Mouse (Mus musculus) heart, postnatal 0 days (tissue): ENCODE data around the gene Tmed6. TPM values are rescaled to one million over a fixed set of nuclear protein-coding genes. Genes with fewer than 3 reads are reported as not detected.

ENCODE experiments used
- ATAC-seq: fragments of 200-750 bp; cut with Nextera tagmentation; 2 replicates; pipeline ENCODE4 v1.8.0; 2017; ENCODE audit warnings: low read depth, moderate number of reproducible peaks, moderate library complexity; ENCODE audit not compliant: insufficient read depth
- DNase-seq: peaks from one replicate; pipeline ENCODE4 v3.0.0-alpha.2; 2016; ENCODE audit warnings: low spot score
- H3K27ac ChIP-seq: fragments of 300-500 bp; sonication (generic); 2 replicates; pipeline ENCODE4 v1.5.1; 2014; ENCODE audit warnings: low read depth, mild to moderate bottlenecking
- H3K27me3 ChIP-seq: fragments of 300-500 bp; sonication (generic); 2 replicates; pipeline ENCODE4 v1.6.1; 2014; ENCODE audit warnings: low read length, mixed read lengths; ENCODE audit not compliant: control insufficient read depth, insufficient read depth
- H3K36me3 ChIP-seq: fragments of 300-500 bp; sonication (generic); replicated peaks from 2 replicates; pipeline ENCODE4 v1.6.1; 2014; ENCODE audit warnings: low read length, mixed read lengths; ENCODE audit not compliant: control insufficient read depth, insufficient read depth
- H3K4me1 ChIP-seq: fragments of 300-500 bp; sonication (generic); 2 replicates; pipeline ENCODE4 v1.6.1; 2014; ENCODE audit warnings: antibody characterized with exemption; ENCODE audit not compliant: control insufficient read depth, insufficient read depth
- H3K4me2 ChIP-seq: fragments of 300-500 bp; sonication (generic); 2 replicates; pipeline ENCODE4 v1.6.1; 2014; ENCODE audit warnings: low read depth, mild to moderate bottlenecking, low read length, moderate library complexity
- H3K4me3 ChIP-seq: fragments of 300-500 bp; sonication (generic); 2 replicates; pipeline ENCODE4 v1.5.1; 2014; ENCODE audit warnings: low read depth, low read length
- H3K9ac ChIP-seq: fragments of 300-500 bp; sonication (generic); replicated peaks from 2 replicates; pipeline ENCODE4 v1.6.1; 2014; ENCODE audit warnings: low read depth, low read length, mixed read lengths
- H3K9me3 ChIP-seq: fragments of 300-500 bp; sonication (generic); replicated peaks from 2 replicates; pipeline ENCODE4 v1.6.1; 2016; ENCODE audit warnings: low read length; ENCODE audit not compliant: control insufficient read depth
- CTCF ChIP-seq: IDR thresholded peaks from 2 replicates; pipeline ENCODE4 v1.5.1; 2016; ENCODE audit warnings: antibody characterized with exemption, control low read depth, low read depth
- EP300 ChIP-seq: IDR thresholded peaks from 2 replicates; pipeline ENCODE4 v1.6.1; 2016; ENCODE audit warnings: antibody characterized with exemption, low read depth
- WGBS: fragments of 180-500 bp; shearing (Covaris S2); extraction: QIAGEN DNeasy Blood & Tissue Kit; methylation state at CpG from one replicate; pipeline ENCODE4 v1.1.7; 2014; 5-methylcytosine and 5-hydroxymethylcytosine counted together
- polyA plus RNA-seq: library from polyadenylated mRNA; unstranded; fragments of >200 nt; fragmentation: Nextera tagmentation; extraction: Ambion mirVana; gene quantifications from 2 replicates; pipeline ENCODE4 v1.2.1, GENCODE M21; 2015
- total RNA-seq: library from RNA; depleted of rRNA; stranded (reverse); fragments of >200 nt; gene quantifications from 2 replicates; pipeline ENCODE4 v1.2.3, GENCODE M21; 2014; ENCODE audit warnings: low replicate concordance

The Tmed6 gene
- total and polyA plus RNA-seq, 2 experiments from 2014 or later: not detected

- no peaks in the 10 kb centered on the region for H3K9me3 ChIP-seq
- no peak overlapping the region for H3K9ac ChIP-seq
- TF ChIP-seq CTCF: no peak
- no peak for TF ChIP-seq EP300
- no peak overlapping the region for H3K4me3 ChIP-seq
- peaks cover 59% of the 10 kb centered on the region for H3K36me3 ChIP-seq
- DNase-seq: no peak
- H3K4me2 ChIP-seq: no peak overlapping the region
- H3K4me1 ChIP-seq: no peaks in the 10 kb centered on the region
- 98% methylated on average over 5 of the region's 5 CpGs for WGBS
- no peaks in the 10 kb centered on the region for H3K27me3 ChIP-seq
- ATAC-seq: no peak
- no peak overlapping the region for H3K27ac ChIP-seq
These were observed 20.6 kb upstream of the Tmed6 start for GRCm38 (mm10) chr8:107086018-107086417.

- no peak overlapping the region for H3K27ac ChIP-seq
- no peak overlapping the region for H3K9ac ChIP-seq
- no peaks in the 10 kb centered on the region for H3K4me1 ChIP-seq
- no peaks in the 10 kb centered on the region for H3K9me3 ChIP-seq
- ATAC-seq (no peak), DNase-seq (no peak)
- H3K4me2 ChIP-seq: no peak overlapping the region
- no peak overlapping the region for H3K4me3 ChIP-seq
- H3K27me3 ChIP-seq: no peaks in the 10 kb centered on the region
- WGBS: 96% methylated on average over 17 of the region's 17 CpGs
- peaks cover 59% of the 10 kb centered on the region for H3K36me3 ChIP-seq
- TF ChIP-seq CTCF (no peak), EP300 (no peak)
These were observed 19.9 kb upstream of the Tmed6 start for GRCm38 (mm10) chr8:107085358-107085757.

- H3K9me3 ChIP-seq: no peaks in the 10 kb centered on the region
- DNase-seq (no peak), ATAC-seq (no peak)
- no peak overlapping the region for H3K27ac ChIP-seq
- WGBS: 79% methylated on average over 7 of the region's 7 CpGs
- no peak overlapping the region for H3K9ac ChIP-seq
- TF ChIP-seq EP300 (no peak), CTCF (no peak)
- H3K4me2 ChIP-seq: no peak overlapping the region
- no peaks in the 10 kb centered on the region for H3K4me1 ChIP-seq
- H3K4me3 ChIP-seq: no peak overlapping the region
- no peaks in the 10 kb centered on the region for H3K27me3 ChIP-seq
- H3K36me3 ChIP-seq: peaks cover 82% of the 10 kb centered on the region
These were observed 10.9 kb upstream of the Tmed6 start for GRCm38 (mm10) chr8:107076239-107076888.

GRCm38 (mm10) chr8:107074128-107074527, 8.7 kb upstream of the Tmed6 start:
- TF ChIP-seq CTCF (no peak), EP300 (no peak)
- H3K27ac ChIP-seq: no peak overlapping the region
- no peaks in the 10 kb centered on the region for H3K4me1 ChIP-seq
- H3K36me3 ChIP-seq: peaks cover 76% of the 10 kb centered on the region
- no peak overlapping the region for H3K9ac ChIP-seq
- no peaks in the 10 kb centered on the region for H3K27me3 ChIP-seq
- ATAC-seq: no peak
- no peaks in the 10 kb centered on the region for H3K9me3 ChIP-seq
- no peak overlapping the region for H3K4me2 ChIP-seq
- no peak overlapping the region for H3K4me3 ChIP-seq
- 94% methylated on average over 1 of the region's 1 CpGs for WGBS
- DNase-seq: no peak

- WGBS: 74% methylated on average over 4 of the region's 4 CpGs
- no peaks in the 10 kb centered on the region for H3K27me3 ChIP-seq
- H3K36me3 ChIP-seq: peaks cover 72% of the 10 kb centered on the region
- H3K9ac ChIP-seq: no peak overlapping the region
- TF ChIP-seq EP300 (no peak), CTCF (no peak)
- no peak overlapping the region for H3K4me2 ChIP-seq
- no peaks in the 10 kb centered on the region for H3K9me3 ChIP-seq
- no peaks in the 10 kb centered on the region for H3K4me1 ChIP-seq
- H3K27ac ChIP-seq: no peak overlapping the region
- ATAC-seq: no peak
- DNase-seq: no peak
- H3K4me3 ChIP-seq: no peak overlapping the region
These were observed 8.3 kb upstream of the Tmed6 start for GRCm38 (mm10) chr8:107073706-107074105.

- DNase-seq (no peak), ATAC-seq (no peak)
- no peaks in the 10 kb centered on the region for H3K27me3 ChIP-seq
- no peak overlapping the region for H3K4me2 ChIP-seq
- H3K9ac ChIP-seq: no peak overlapping the region
- TF ChIP-seq CTCF (no peak), EP300 (no peak)
- H3K36me3 ChIP-seq: peaks cover 13% of the 10 kb centered on the region
- peaks cover 1% of the 10 kb centered on the region; the same call in 1 of the 2 replicates for H3K4me1 ChIP-seq
- H3K4me3 ChIP-seq: no peak overlapping the region
- H3K9me3 ChIP-seq: no peaks in the 10 kb centered on the region
- 82% methylated on average over 1 of the region's 1 CpGs for WGBS
- no peak overlapping the region for H3K27ac ChIP-seq
These were observed 2.8 kb downstream of the Tmed6 start for GRCm38 (mm10) chr8:107062613-107063012.
